8 mouse cellular contexts compared by ENCODE assay signal in the genomic region with DNA sequence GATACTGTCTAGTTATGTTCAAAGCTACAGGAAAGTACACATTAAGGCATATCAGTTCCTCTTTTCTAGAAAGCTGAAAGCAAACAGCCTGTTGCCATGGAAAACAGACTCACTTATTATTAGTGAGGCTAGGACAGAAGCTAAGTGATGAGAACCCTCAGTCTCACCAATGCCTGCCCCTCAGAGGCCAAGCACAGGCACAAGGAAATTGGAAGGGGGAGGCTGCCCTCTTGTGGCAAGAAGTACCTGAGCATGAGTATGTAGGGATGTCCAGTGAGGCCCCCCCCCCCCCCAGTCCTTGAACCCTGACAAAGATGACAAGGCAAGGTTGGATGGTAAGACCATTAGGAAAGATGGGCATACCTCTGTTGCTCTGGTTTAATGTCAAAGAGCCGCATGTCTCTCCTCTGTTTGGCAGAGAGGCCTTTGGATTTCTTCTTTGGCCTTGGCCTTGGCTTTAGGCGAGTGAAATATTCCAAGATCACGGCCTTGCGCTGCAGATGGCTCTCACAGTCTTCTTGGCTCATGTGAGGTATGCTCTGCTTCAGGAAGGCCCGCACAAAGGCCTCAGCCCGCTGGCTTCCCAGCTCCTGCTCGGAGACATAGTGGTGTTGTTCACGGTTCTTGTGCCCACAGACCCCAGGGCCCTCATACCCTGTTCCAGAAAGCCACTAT. TPM values are rescaled to one million over a fixed set of nuclear protein-coding genes. Genes with fewer than 3 reads are reported as not detected.
DNase-seq lines count a peak whose midpoint lies in the region; ATAC-seq and TF ChIP-seq lines count a peak whose summit lies in the region.

No protein-coding gene starts in this region.

- peaks cover 3% of the 10 kb centered on the region; the same call in 1 of the 2 replicates for H3K4me1 ChIP-seq in lung, postnatal 0 days (ENCODE audit: insufficient read depth, low read depth, low read length)

- peak; percentile 44; the same call in 1 of the 2 replicates for ATAC-seq in lung, postnatal 0 days

- intact Hi-C loops in heart, postnatal 25 days (cut with DNase I): loop anchor here (2.0 to 5.0 kb wide), 2 partner anchors 65 to 84 kb away; partner anchors contain the start of gene 1600014C10Rik
- intact Hi-C loops in heart, postnatal 36 days (cut with DNase I): loop anchor here (1.0 kb wide), 1 partner anchor 84 kb away; the partner anchor contains the start of gene 1600014C10Rik

- peak; percentile 71 for TF ChIP-seq CTCF in lung, postnatal 0 days (IDR thresholded peaks at IDR 0.05)

- no peak overlapping the region for H3K4me2 ChIP-seq in lung, postnatal 0 days (replicated peaks; ENCODE audit: low read depth, low read length)

- H3K27ac ChIP-seq in lung, postnatal 0 days (ENCODE audit: low read length): no peak overlapping the region

- no peaks in the 10 kb centered on the region for H3K27me3 ChIP-seq in lung, postnatal 0 days (replicated peaks; ENCODE audit: insufficient read depth, low read length)
- no peaks in the 10 kb centered on the region for H3K27me3 ChIP-seq in splenic B cell, adult 2 months (ENCODE audit: control insufficient read depth, insufficient read depth, low read length, poor library complexity, severe bottlenecking)

- H3K9ac ChIP-seq in lung, postnatal 0 days (replicated peaks; ENCODE audit: low read depth): no peak overlapping the region

- H3K36me3 ChIP-seq in lung, postnatal 0 days (ENCODE audit: insufficient read depth, low read length): peaks cover 28% of the 10 kb centered on the region
- 0 out of 2 replicates have a peak, but pooled peaks cover 6% of the 10 kb centered on the region for H3K36me3 ChIP-seq in splenic B cell, adult 2 months (ENCODE audit: control insufficient read depth, insufficient read depth, low read length, poor library complexity, severe bottlenecking)

- no peak for TF ChIP-seq EP300 in lung, postnatal 0 days (IDR thresholded peaks at IDR 0.05)

- H3K4me3 ChIP-seq in lung, postnatal 0 days (ENCODE audit: low read depth, low read length): no peak overlapping the region

- DNase-seq in heart, adult 11 months: peak; percentile 92
- DNase-seq in heart, postnatal 25 days (ENCODE audit: low spot score): no peak
- DNase-seq in urinary bladder, postnatal 25 days (ENCODE audit: low spot score): peak; percentile 23
- no peak for DNase-seq in urinary bladder, adult 2 months (ENCODE audit: low spot score)
- peak; percentile 82 to 83 for DNase-seq in cerebellum, postnatal 14 days
- peak; percentile 40 to 56 for DNase-seq in heart, postnatal 36 days
- DNase-seq in lung, postnatal 0 days (ENCODE audit: low spot score): peak; percentile 66
- peak; percentile 66 for DNase-seq in splenic B cell, adult 2 months (ENCODE audit: low read depth, low spot score)

- H3K9me3 ChIP-seq in lung, postnatal 0 days (ENCODE audit: low read length): no peaks in the 10 kb centered on the region

- 88% methylated on average over 8 of the region's 8 CpGs for WGBS in lung, postnatal 0 days

RNA-seq across cellular contexts. Expression of gene Pop4, which starts 4.1 kb away (rescaled TPM):
- total RNA-seq in heart, postnatal 25 days (2021): 10 to 100 TPM; 11.7 to 12.5 TPM
- polyA plus RNA-seq in urinary bladder, adult 2 months (2012; rRNA removed): 30.6 and 34.8 TPM in 2 replicates
- 10 to 100 TPM in 1 of 2 experiments, 1 to 10 TPM in 1; 8.5 to 11.1 TPM for total RNA-seq in heart, postnatal 36 days (2021)
- polyA plus RNA-seq in lung, postnatal 0 days (2015; fragmentation: Nextera tagmentation; extraction: Ambion mirVana): 28.3 and 28.5 TPM in 2 replicates

RNA-seq across cellular contexts. Expression of gene Plekhf1, which starts 39.3 kb away (rescaled TPM):
- 1 to 10 TPM; 9.5 to 9.9 TPM for total RNA-seq in heart, postnatal 25 days (2021)
- polyA plus RNA-seq in urinary bladder, adult 2 months (2012; rRNA removed): 11.0 and 14.1 TPM in 2 replicates
- 1 to 10 TPM; 8.9 to 9.3 TPM for total RNA-seq in heart, postnatal 36 days (2021)
- 2.5 and 3.9 TPM in 2 replicates for polyA plus RNA-seq in lung, postnatal 0 days (2015; fragmentation: Nextera tagmentation; extraction: Ambion mirVana)

Comparison
In these comparisons a context has a peak if more than half of its experiments do, and no peak if none do; other contexts are left out.
1. DNase-seq: peak in heart, adult 11 months (single experiment), urinary bladder, postnatal 25 days (single experiment), cerebellum, postnatal 14 days (2 of 2), heart, postnatal 36 days (2 of 2), lung, postnatal 0 days (single experiment) and splenic B cell, adult 2 months (single experiment); none in heart, postnatal 25 days (single experiment) and urinary bladder, adult 2 months (single experiment).